Mouse (Mus musculus) spleen, adult 12 weeks (tissue): ENCODE measurements around the gene Gm15217.

Experiments used
- DNase-seq: peaks from one replicate; pipeline ENCODE4 v3.0.0; 2022; ENCODE audit warnings: low spot score

Gene Gm15217

DNA sequence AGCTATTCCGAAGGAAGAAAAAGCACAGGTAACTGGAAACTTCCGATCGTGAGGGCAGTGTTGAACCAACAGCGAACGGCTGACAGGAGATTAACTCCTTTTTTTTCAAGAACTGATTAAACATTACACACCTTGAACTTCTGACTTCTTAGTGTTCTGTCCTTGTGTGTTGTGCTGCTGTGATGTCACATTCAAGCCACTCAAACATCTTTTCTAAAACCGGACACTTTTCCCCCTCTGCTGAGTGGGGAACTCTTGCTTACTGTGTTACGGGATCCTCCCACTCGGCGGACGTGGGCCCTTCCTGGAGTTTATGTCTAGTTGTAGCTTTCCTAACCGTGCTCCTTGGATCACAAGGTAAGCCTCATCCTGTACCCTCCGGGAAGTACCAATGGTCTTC, at the start of gene Gm15217:
Gene Gm15217, plus strand, starts transcription at position 130 of the 400 bp plus-strand sequence.
- no peak for DNase-seq

- no peak for DNase-seq
Measured at GRCm38 (mm10) chr14:46333421-46334237, 45.6 kb upstream of the Gm15217 start.

- DNase-seq: no peak
Measured at GRCm38 (mm10) chr14:46338801-46339200, 40.4 kb upstream of the Gm15217 start.

DNA sequence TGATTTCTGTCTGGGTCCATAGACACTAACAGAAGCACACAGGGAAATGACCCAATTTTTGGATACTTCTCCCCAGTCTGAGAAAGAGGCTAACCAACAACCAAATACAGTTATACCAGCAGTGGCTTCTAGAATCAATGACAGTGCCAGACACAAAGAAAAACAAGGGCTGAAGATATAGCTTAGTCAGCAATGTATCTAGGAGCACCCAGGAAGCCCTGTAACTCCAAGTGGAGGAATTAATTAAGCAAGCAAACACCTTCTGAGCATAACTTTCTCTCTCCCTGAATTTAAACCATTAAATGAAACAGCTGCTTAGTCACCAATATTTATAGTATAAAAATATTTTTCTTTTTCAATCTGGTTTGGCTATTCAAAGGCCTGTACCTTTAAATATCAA, 34.5 kb upstream of the Gm15217 start:
- no peak for DNase-seq

DNA sequence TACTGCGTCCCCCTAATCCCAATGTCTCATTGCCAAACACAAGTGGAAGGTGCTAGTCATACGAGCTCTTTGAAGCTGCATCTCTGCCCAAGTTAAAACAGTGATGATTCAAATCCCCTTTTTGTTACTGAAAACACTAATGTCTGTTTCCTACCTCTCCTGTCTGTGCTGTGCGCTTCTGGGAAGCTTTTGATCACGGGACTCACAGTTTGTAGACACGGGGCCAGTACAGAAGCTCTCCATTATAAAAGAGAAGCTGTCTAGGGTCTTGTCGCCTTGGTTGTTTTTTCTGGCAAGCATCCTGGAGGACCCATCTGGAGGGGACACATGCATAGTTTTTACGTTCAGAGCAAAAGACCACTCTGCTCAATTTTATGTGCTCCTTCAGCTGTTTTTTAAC, 21.9 kb upstream of the Gm15217 start:
- no peak for DNase-seq

- no peak for DNase-seq
Measured at GRCm38 (mm10) chr14:46357696-46358095, 21.5 kb upstream of the Gm15217 start.

GRCm38 (mm10) chr14:46363209-46363608, 16.0 kb upstream of the Gm15217 start:
- DNase-seq: no peak

- DNase-seq: no peak
Measured at GRCm38 (mm10) chr14:46372452-46372851, 6.8 kb upstream of the Gm15217 start.

GRCm38 (mm10) chr14:46375796-46376195, 3.4 kb upstream of the Gm15217 start:
- DNase-seq: no peak

DNA sequence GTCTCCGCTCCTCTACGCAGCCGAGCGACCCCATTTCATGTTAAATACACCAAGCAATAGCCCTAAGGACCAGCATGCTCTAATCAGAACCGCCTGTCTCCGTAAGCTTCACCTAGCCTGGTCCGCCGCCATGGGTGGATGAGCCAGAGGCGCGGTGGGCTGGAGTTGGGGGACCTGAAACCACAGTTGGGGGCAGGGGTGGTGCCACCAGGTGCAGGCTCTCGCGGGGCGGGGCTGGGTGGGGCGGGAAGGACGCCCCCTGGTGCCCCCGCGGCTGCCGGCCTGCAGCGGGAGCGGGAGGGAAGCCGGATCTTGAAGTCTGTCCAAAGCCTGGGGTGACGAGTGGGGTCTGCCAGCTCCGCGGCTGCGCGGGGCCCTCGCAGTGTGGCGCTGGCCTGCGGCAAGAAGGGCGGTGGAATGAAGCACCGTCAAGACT, 1.1 kb downstream of the Gm15217 start:
- DNase-seq: no peak

- no peak for DNase-seq
Measured at GRCm38 (mm10) chr14:46381457-46381856, 2.2 kb downstream of the Gm15217 start.

GRCm38 (mm10) chr14:46384946-46385691, 5.9 kb downstream of the Gm15217 start:
- DNase-seq: no peak

DNA sequence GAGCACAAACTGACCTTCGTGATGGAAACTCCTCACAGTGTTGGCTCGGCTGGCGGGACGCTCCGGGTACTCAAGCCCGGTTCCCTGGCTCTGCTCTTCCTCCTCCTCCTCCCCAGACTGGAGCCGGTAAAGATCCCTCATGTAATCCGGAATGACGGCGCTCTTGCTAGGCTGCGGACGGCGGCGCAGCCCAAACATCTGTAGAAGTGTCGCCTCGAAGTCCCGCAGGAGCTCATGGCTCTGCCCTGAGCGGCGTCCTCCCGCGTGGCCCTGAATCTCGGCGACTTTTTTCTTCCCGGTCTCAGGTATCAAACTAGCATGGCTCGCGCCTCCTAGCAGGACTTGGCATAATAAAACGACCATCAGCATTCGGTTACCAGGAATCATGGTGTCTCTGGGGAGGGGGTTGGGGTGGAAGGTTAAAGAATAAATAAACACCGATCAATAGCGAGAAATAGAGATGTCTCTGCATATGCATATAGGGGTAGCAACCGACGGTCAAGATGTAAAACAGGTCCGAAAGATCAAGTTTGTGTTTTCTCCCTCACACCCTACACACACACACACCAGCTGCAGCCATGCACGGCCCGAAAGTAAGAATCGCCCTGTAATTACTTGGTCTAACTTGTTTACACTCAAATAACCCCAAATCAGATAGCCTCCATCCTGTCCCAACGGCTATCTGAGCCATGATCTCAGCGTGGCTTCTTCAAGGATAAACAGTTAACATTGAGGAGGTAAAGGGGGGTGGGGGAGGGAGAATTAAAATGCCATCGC, 6.7 kb downstream of the Gm15217 start:
- DNase-seq: no peak

GRCm38 (mm10) chr14:46386478-46387356, 7.5 kb downstream of the Gm15217 start:
- DNase-seq: no peak

DNA sequence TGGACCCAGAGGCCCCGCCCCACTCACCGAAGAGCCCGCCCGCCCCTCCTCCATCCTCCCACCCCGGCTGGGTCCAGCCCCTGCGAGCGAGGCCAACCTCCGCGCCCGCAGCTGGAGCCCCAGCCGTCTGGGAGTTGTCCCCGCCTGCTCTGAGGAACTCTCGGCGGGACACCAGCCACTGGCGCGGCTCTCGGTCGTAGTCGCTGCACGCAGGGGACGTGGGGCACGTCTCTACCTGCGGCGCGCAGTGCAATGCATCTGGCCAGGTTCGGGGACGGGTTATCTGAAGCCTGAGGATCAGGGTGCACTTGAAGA, 8.1 kb downstream of the Gm15217 start:
- no peak for DNase-seq

DNA sequence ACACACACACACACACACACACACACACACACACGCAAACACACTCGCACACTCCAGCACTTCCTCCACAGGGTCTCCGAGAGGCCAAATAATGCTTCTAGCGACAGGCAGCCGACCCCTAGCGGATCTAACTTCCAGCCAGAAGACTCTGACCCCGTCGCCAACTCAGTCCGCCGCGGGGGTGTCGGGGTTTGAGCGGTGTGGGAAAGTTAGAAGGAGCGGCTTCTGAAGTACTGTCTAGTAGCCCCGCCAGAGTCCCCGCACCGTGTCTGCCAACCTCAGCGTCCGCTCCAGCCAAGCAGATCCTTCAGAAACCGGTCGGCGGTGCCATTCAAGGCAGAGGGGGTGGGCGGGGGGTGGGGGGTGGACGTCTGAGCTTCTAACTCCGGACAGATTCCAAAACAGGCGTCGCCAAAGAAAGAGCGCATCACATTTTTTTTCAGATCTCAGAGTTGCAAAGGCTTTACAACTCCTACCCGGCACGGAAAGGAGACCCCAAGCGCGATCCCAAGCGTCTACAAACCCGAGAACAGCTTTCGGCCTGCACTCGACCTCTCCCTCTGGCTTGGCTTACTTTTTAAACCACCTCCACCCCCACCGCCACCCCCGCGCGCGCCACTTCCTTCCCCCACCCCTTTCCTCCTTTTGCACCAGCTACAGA, 8.7 kb downstream of the Gm15217 start:
- no peak for DNase-seq

GRCm38 (mm10) chr14:46388636-46389035, 9.4 kb downstream of the Gm15217 start:
- no peak for DNase-seq

- DNase-seq: no peak
Measured at GRCm38 (mm10) chr14:46389438-46390248, 10.4 kb downstream of the Gm15217 start.

GRCm38 (mm10) chr14:46390249-46390775, 11.1 kb downstream of the Gm15217 start, which contains the start of gene Bmp4:
TSS of gene Bmp4 (minus strand) at chr14:46390669.
- no peak for DNase-seq

DNA sequence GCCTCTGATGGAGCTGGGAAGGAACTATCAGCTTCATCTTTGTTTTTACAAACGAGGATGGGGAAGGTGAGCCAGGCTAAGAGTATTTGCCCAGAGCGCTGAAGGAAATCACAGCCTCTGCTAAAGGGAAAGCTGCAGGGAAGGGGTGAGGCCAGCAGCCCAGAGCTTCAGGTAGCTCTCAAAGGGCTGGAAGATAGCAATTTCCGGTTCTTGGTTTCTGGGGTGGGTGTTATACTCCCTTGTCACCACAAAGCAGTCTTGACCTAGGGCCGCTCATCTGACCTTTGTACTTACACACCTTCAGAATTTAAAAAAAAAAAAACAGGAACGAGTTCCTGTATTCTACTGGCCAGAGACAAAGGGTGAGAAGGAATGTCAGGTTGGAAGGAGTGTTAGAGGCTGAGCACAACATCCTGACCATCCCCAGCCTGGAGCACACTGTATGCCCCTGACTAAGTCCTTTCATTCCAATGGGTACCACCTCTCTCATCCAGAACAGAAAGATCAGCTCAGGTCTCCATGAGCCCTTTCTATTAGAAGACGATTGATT, 12.5 kb downstream of the Gm15217 start:
- no peak for DNase-seq
